Comparison of ENCODE assay signal across 8 mouse cellular contexts in genomic region chr1:138617279-138618011, GRCm38 (mm10). TPM values are rescaled to one million over a fixed set of nuclear protein-coding genes. Genes with fewer than 3 reads are reported as not detected.
DNase-seq lines count a peak whose midpoint lies in the region; ATAC-seq and TF ChIP-seq lines count a peak whose summit lies in the region.

No protein-coding gene starts in this region.

- no peaks in the 10 kb centered on the region for H3K27me3 ChIP-seq in G1E (ENCODE audit: insufficient read depth, low read length)
- H3K27me3 ChIP-seq in forebrain, embryonic 14.5 days (replicated peaks; ENCODE audit: control insufficient read depth, insufficient read depth, low read length): no peaks in the 10 kb centered on the region

- 0 out of 2 replicates have a peak, but pooled peaks have one; percentile 0 for ATAC-seq in G1E (ENCODE audit: extremely low read depth, insufficient number of reproducible peaks, low FRiP score, poor library complexity, severe bottlenecking)
- no peak for ATAC-seq in forebrain, embryonic 14.5 days

- no peaks in the 10 kb centered on the region for H3K9me3 ChIP-seq in G1E (replicated peaks)
- no peaks in the 10 kb centered on the region for H3K9me3 ChIP-seq in forebrain, embryonic 14.5 days (replicated peaks; ENCODE audit: control insufficient read depth, low read length)

- DNase-seq in embryo, embryonic 10 days (ENCODE audit: low spot score): peak; percentile 16
- no peak for DNase-seq in embryo, embryonic 9.5 days (ENCODE audit: extremely low spot score)
- DNase-seq in G1E (ENCODE audit: low spot score): no peak
- peak; percentile 41 for DNase-seq in forebrain, embryonic 14.5 days (ENCODE audit: low spot score)
- peak; percentile 23 to 40 for DNase-seq in kidney, postnatal 25 days
- DNase-seq in urinary bladder, postnatal 10 days (ENCODE audit: low spot score): no peak
- DNase-seq in layer of hippocampus, adult 9-11 months: no peak

- peak overlapping the region; percentile 85 for H3K4me3 ChIP-seq in G1E (ENCODE audit: low read depth, low read length)
- H3K4me3 ChIP-seq in forebrain, embryonic 14.5 days (ENCODE audit: low read depth, low read length): peak overlapping the region; percentile 95
- H3K4me3 ChIP-seq in olfactory bulb, adult 2 months (ENCODE audit: insufficient read depth, low read depth, low read length): peak overlapping the region; percentile 49

- peaks cover 43% of the 10 kb centered on the region for H3K4me1 ChIP-seq in G1E (ENCODE audit: insufficient read depth, low read depth, low read length)
- peaks cover 4% of the 10 kb centered on the region; the same call in 1 of the 2 replicates for H3K4me1 ChIP-seq in forebrain, embryonic 14.5 days (ENCODE audit: control insufficient read depth, insufficient read depth, low read length)
- peaks cover 8% of the 10 kb centered on the region; the same call in 1 of the 2 replicates for H3K4me1 ChIP-seq in olfactory bulb, adult 2 months (ENCODE audit: control insufficient read depth, insufficient read depth, low read length)

- TF ChIP-seq CTCF in G1E (IDR thresholded peaks at IDR 0.05; ENCODE audit: low read depth, low read length): no peak
- no peak for TF ChIP-seq CTCF in olfactory bulb, adult 2 months (IDR thresholded peaks at IDR 0.05; ENCODE audit: insufficient read depth, low read depth, low read length)

- no peak overlapping the region for H3K27ac ChIP-seq in forebrain, embryonic 14.5 days (ENCODE audit: low read depth, low read length)
- H3K27ac ChIP-seq in olfactory bulb, adult 2 months (ENCODE audit: insufficient read depth, low read depth, low read length): no peak overlapping the region

- H3K9ac ChIP-seq in forebrain, embryonic 14.5 days (ENCODE audit: low read length): peak overlapping the region; percentile 53

- no peak for TF ChIP-seq POLR2A in olfactory bulb, adult 2 months (IDR thresholded peaks at IDR 0.05; ENCODE audit: insufficient read depth, low read depth, low read length)

- H3K36me3 ChIP-seq in G1E (replicated peaks): peaks cover 18% of the 10 kb centered on the region
- no peaks in the 10 kb centered on the region for H3K36me3 ChIP-seq in forebrain, embryonic 14.5 days (ENCODE audit: control insufficient read depth, insufficient read depth, low read length)

- H3K4me2 ChIP-seq in forebrain, embryonic 14.5 days (ENCODE audit: low read length): peak overlapping the region; percentile 79

- WGBS in forebrain, embryonic 14.5 days: 23% methylated on average over 17 of the region's 17 CpGs
- 20% methylated on average over 17 of the region's 17 CpGs for WGBS in olfactory bulb, adult 2 months

RNA-seq across cellular contexts. Expression of gene Nek7, which starts 2.5 kb away (rescaled TPM):
- total RNA-seq in G1E (2014; fragmentation: Nextera tagmentation) (59.8 and 67.3 TPM in 2 replicates), G1E (2017) (39.9 and 49.9 TPM in 2 replicates)
- 14.1 and 14.7 TPM in 2 replicates for polyA plus RNA-seq in G1E (2012)
- polyA plus RNA-seq in forebrain, embryonic 14.5 days (2014; fragmentation: Nextera tagmentation; extraction: Ambion mirVana): 12.9 and 13.6 TPM in 2 replicates
- not detected in 2 replicates for polyA plus RNA-seq in olfactory bulb, adult 2 months (2012; ENCODE audit: insufficient read depth, insufficient read length, low replicate concordance, missing spikeins)

Comparison
In these comparisons a context has a peak if more than half of its experiments do, and no peak if none do; other contexts are left out.
1. DNase-seq: peak in embryo, embryonic 10 days (single experiment), forebrain, embryonic 14.5 days (single experiment) and kidney, postnatal 25 days (2 of 2); none in embryo, embryonic 9.5 days (single experiment), G1E (single experiment), urinary bladder, postnatal 10 days (single experiment) and layer of hippocampus, adult 9-11 months (single experiment).
2. Peak in every context shown above with its lines, with median percentiles within 50 percentile points of each other: H3K4me3 ChIP-seq.